Mouse (Mus musculus): ENCODE results near the gene March5. TPM values are rescaled to one million over a fixed set of nuclear protein-coding genes. Genes with fewer than 3 reads are reported as not detected.
A peak's percentile ranks its signal among the peaks of the same experiment; 100 is the strongest.
"Not testable (repeated sequence)": the region's sequence is repeated elsewhere in the genome, so short reads cannot be mapped to it uniquely, and the experiment has no call there.

The March5 gene
- polyA plus RNA-seq, 1 experiment from 2014 or later, result 86.5 TPM

GRCm38 (mm10) chr19:37225197-37225862, 18.0 kb downstream of the March5 start:
- 86% methylated on average over 6 of the region's 6 CpGs for WGBS
- H3K4me2 ChIP-seq (ENCODE audit: low read length), result no peak overlapping the region
- no peak for DNase-seq (ENCODE audit: low spot score)
- no peak overlapping the region for H3K4me3 ChIP-seq (ENCODE audit: low read depth, low read length)
- H3K9me3 ChIP-seq (ENCODE audit: control insufficient read depth, low read length), result no peaks in the 10 kb centered on the region
- no peaks in the 10 kb centered on the region for H3K27me3 ChIP-seq (replicated peaks; ENCODE audit: control insufficient read depth, insufficient read depth, low read length)
- H3K36me3 ChIP-seq (ENCODE audit: control insufficient read depth, insufficient read depth, low read length), result peaks cover 35% of the 10 kb centered on the region
- ATAC-seq (replicated peaks; ENCODE audit: low FRiP score, low TSS enrichment, low read depth), result no peak
- no peak overlapping the region for H3K9ac ChIP-seq (ENCODE audit: low read length)
- H3K27ac ChIP-seq (ENCODE audit: low read depth), result no peak overlapping the region
- no peaks in the 10 kb centered on the region for H3K4me1 ChIP-seq (replicated peaks; ENCODE audit: control insufficient read depth, insufficient read depth, low read length)

GRCm38 (mm10) chr19:37232598-37232997, 25.3 kb downstream of the March5 start:
- not testable (repeated sequence) for H3K4me2 ChIP-seq (ENCODE audit: low read length); H3K27ac ChIP-seq (ENCODE audit: low read depth); H3K4me1 ChIP-seq (replicated peaks; ENCODE audit: control insufficient read depth, insufficient read depth, low read length); H3K4me3 ChIP-seq (ENCODE audit: low read depth, low read length); DNase-seq (ENCODE audit: low spot score); H3K36me3 ChIP-seq (ENCODE audit: control insufficient read depth, insufficient read depth, low read length); H3K9me3 ChIP-seq (ENCODE audit: control insufficient read depth, low read length); ATAC-seq (replicated peaks; ENCODE audit: low FRiP score, low TSS enrichment, low read depth); H3K9ac ChIP-seq (ENCODE audit: low read length)
- WGBS, result 67% methylated on average over 9 of the region's 9 CpGs
- H3K27me3 ChIP-seq (replicated peaks; ENCODE audit: control insufficient read depth, insufficient read depth, low read length), result peaks cover 31% of the 10 kb centered on the region

- no peaks in the 10 kb centered on the region for H3K9me3 ChIP-seq (ENCODE audit: control insufficient read depth, low read length)
- H3K4me2 ChIP-seq (ENCODE audit: low read length), result peak overlapping the region; percentile 52
- ATAC-seq (replicated peaks; ENCODE audit: low FRiP score, low TSS enrichment, low read depth), result peak; percentile 23; the same call in 1 of the 2 replicates
- no peaks in the 10 kb centered on the region for H3K36me3 ChIP-seq (ENCODE audit: control insufficient read depth, insufficient read depth, low read length)
- H3K27me3 ChIP-seq (replicated peaks; ENCODE audit: control insufficient read depth, insufficient read depth, low read length), result peaks cover 33% of the 10 kb centered on the region
- 5% methylated on average over 63 of the region's 63 CpGs for WGBS
- H3K9ac ChIP-seq (ENCODE audit: low read length), result 0 out of 2 replicates have a peak overlapping the region, but pooled peaks have one; percentile 13
- no peak overlapping the region for H3K27ac ChIP-seq (ENCODE audit: low read depth)
- H3K4me3 ChIP-seq (ENCODE audit: low read depth, low read length), result peak overlapping the region; percentile 36
- H3K4me1 ChIP-seq (replicated peaks; ENCODE audit: control insufficient read depth, insufficient read depth, low read length), result no peaks in the 10 kb centered on the region
- DNase-seq (ENCODE audit: low spot score), result peak; percentile 63
Measured at GRCm38 (mm10) chr19:37233561-37234539, 26.5 kb downstream of the March5 start.

GRCm38 (mm10) chr19:37235818-37236217, 28.5 kb downstream of the March5 start:
- H3K4me2 ChIP-seq (ENCODE audit: low read length), result no peak overlapping the region
- 55% methylated on average over 8 of the region's 8 CpGs for WGBS
- no peak overlapping the region for H3K27ac ChIP-seq (ENCODE audit: low read depth)
- ATAC-seq (replicated peaks; ENCODE audit: low FRiP score, low TSS enrichment, low read depth), result no peak
- no peak for DNase-seq (ENCODE audit: low spot score)
- no peak overlapping the region for H3K9ac ChIP-seq (ENCODE audit: low read length)
- no peak overlapping the region for H3K4me3 ChIP-seq (ENCODE audit: low read depth, low read length)
- H3K4me1 ChIP-seq (replicated peaks; ENCODE audit: control insufficient read depth, insufficient read depth, low read length), result no peaks in the 10 kb centered on the region
- peaks cover 33% of the 10 kb centered on the region for H3K27me3 ChIP-seq (replicated peaks; ENCODE audit: control insufficient read depth, insufficient read depth, low read length)
- no peaks in the 10 kb centered on the region for H3K36me3 ChIP-seq (ENCODE audit: control insufficient read depth, insufficient read depth, low read length)
- H3K9me3 ChIP-seq (ENCODE audit: control insufficient read depth, low read length), result no peaks in the 10 kb centered on the region

GRCm38 (mm10) chr19:37237306-37237705, 30.0 kb downstream of the March5 start:
- ATAC-seq (replicated peaks; ENCODE audit: low FRiP score, low TSS enrichment, low read depth), result no peak
- no peaks in the 10 kb centered on the region for H3K9me3 ChIP-seq (ENCODE audit: control insufficient read depth, low read length)
- H3K4me1 ChIP-seq (replicated peaks; ENCODE audit: control insufficient read depth, insufficient read depth, low read length), result no peaks in the 10 kb centered on the region
- H3K4me2 ChIP-seq (ENCODE audit: low read length), result no peak overlapping the region
- DNase-seq (ENCODE audit: low spot score), result no peak
- H3K4me3 ChIP-seq (ENCODE audit: low read depth, low read length), result no peak overlapping the region
- no peak overlapping the region for H3K9ac ChIP-seq (ENCODE audit: low read length)
- whole genome bisulfite sequencing, result 55% methylated on average over 5 of the region's 5 CpGs
- peaks cover 33% of the 10 kb centered on the region for H3K27me3 ChIP-seq (replicated peaks; ENCODE audit: control insufficient read depth, insufficient read depth, low read length)
- no peak overlapping the region for H3K27ac ChIP-seq (ENCODE audit: low read depth)
- no peaks in the 10 kb centered on the region for H3K36me3 ChIP-seq (ENCODE audit: control insufficient read depth, insufficient read depth, low read length)

- Histone ChIP-seq H3K27ac (ENCODE audit: low read depth) (no peak overlapping the region), H3K4me1 (replicated peaks; ENCODE audit: control insufficient read depth, insufficient read depth, low read length) (no peaks in the 10 kb centered on the region), H3K4me2 (ENCODE audit: low read length) (no peak overlapping the region), H3K27me3 (replicated peaks; ENCODE audit: control insufficient read depth, insufficient read depth, low read length) (peaks cover 33% of the 10 kb centered on the region), H3K4me3 (ENCODE audit: low read depth, low read length) (no peak overlapping the region), H3K9ac (ENCODE audit: low read length) (no peak overlapping the region), H3K36me3 (ENCODE audit: control insufficient read depth, insufficient read depth, low read length) (no peaks in the 10 kb centered on the region), H3K9me3 (ENCODE audit: control insufficient read depth, low read length) (no peaks in the 10 kb centered on the region)
- DNase-seq (ENCODE audit: low spot score) (no peak), ATAC-seq (replicated peaks; ENCODE audit: low FRiP score, low TSS enrichment, low read depth) (no peak)
- WGBS, result 9% methylated on average over 15 of the region's 15 CpGs
Measured at GRCm38 (mm10) chr19:37237712-37238437, 30.5 kb downstream of the March5 start.

- Histone ChIP-seq H3K27me3 (replicated peaks; ENCODE audit: control insufficient read depth, insufficient read depth, low read length) (peaks cover 28% of the 10 kb centered on the region), H3K4me3 (ENCODE audit: low read depth, low read length) (no peak overlapping the region), H3K9me3 (ENCODE audit: control insufficient read depth, low read length) (no peaks in the 10 kb centered on the region), H3K27ac (ENCODE audit: low read depth) (no peak overlapping the region), H3K36me3 (ENCODE audit: control insufficient read depth, insufficient read depth, low read length) (no peaks in the 10 kb centered on the region), H3K4me1 (replicated peaks; ENCODE audit: control insufficient read depth, insufficient read depth, low read length) (no peaks in the 10 kb centered on the region), H3K4me2 (ENCODE audit: low read length) (no peak overlapping the region), H3K9ac (ENCODE audit: low read length) (no peak overlapping the region)
- WGBS, result 23% methylated on average over 7 of the region's 7 CpGs
- no peak for ATAC-seq (replicated peaks; ENCODE audit: low FRiP score, low TSS enrichment, low read depth)
- DNase-seq (ENCODE audit: low spot score), result no peak
Measured at GRCm38 (mm10) chr19:37238651-37239050, 31.3 kb downstream of the March5 start.

- 16% methylated on average over 4 of the region's 4 CpGs for WGBS
- Histone ChIP-seq H3K9ac (ENCODE audit: low read length) (no peak overlapping the region), H3K4me2 (ENCODE audit: low read length) (no peak overlapping the region), H3K36me3 (ENCODE audit: control insufficient read depth, insufficient read depth, low read length) (no peaks in the 10 kb centered on the region), H3K27ac (ENCODE audit: low read depth) (no peak overlapping the region), H3K4me3 (ENCODE audit: low read depth, low read length) (no peak overlapping the region), H3K9me3 (ENCODE audit: control insufficient read depth, low read length) (no peaks in the 10 kb centered on the region), H3K27me3 (replicated peaks; ENCODE audit: control insufficient read depth, insufficient read depth, low read length) (peaks cover 23% of the 10 kb centered on the region), H3K4me1 (replicated peaks; ENCODE audit: control insufficient read depth, insufficient read depth, low read length) (no peaks in the 10 kb centered on the region)
- ATAC-seq (replicated peaks; ENCODE audit: low FRiP score, low TSS enrichment, low read depth), result no peak
- DNase-seq (ENCODE audit: low spot score), result peak; percentile 77
Measured at GRCm38 (mm10) chr19:37239096-37239495, 31.8 kb downstream of the March5 start.
